Mouse (Mus musculus) heart, adult 2 months (tissue): ENCODE results near the gene Gm11084. TPM values are rescaled to one million over a fixed set of nuclear protein-coding genes. Genes with fewer than 3 reads are reported as not detected.

ENCODE experiments used
- DNase-seq, 2 experiments: peaks; one replicate each; pipeline ENCODE4 v3.0.0; 2021
- H3K27ac ChIP-seq: fragments of 200-600 bp; 2 replicates; pipeline ENCODE4 v1.8.1; 2022
- H3K27me3 ChIP-seq: fragments of 200-500 bp; 2 replicates; pipeline ENCODE4 v1.6.1; 2012; ENCODE audit warnings: mild to moderate bottlenecking, low read length, inconsistent platforms, mixed read lengths; ENCODE audit not compliant: control insufficient read depth, insufficient read depth
- H3K36me3 ChIP-seq: fragments of 200-500 bp; 2 replicates; pipeline ENCODE4 v1.6.1; 2012; ENCODE audit warnings: low read length, inconsistent platforms; ENCODE audit not compliant: control insufficient read depth, insufficient read depth
- H3K4me1 ChIP-seq: fragments of 200-500 bp; 2 replicates; pipeline ENCODE4 v1.6.1; 2011; ENCODE audit warnings: low read length; ENCODE audit not compliant: control insufficient read depth, insufficient read depth
- H3K4me3 ChIP-seq: fragments of 200-600 bp; 2 replicates; pipeline ENCODE4 v1.8.1; 2022
- H3K79me2 ChIP-seq: fragments of 200-500 bp; replicated peaks from 2 replicates; pipeline ENCODE4 v1.6.1; 2012; ENCODE audit warnings: mild to moderate bottlenecking, inconsistent platforms, low read length, moderate library complexity, mixed read lengths; ENCODE audit not compliant: control insufficient read depth, insufficient read depth
- H3K9ac ChIP-seq: fragments of 200-500 bp; 2 replicates; pipeline ENCODE4 v1.6.1; 2012; ENCODE audit warnings: low read depth, mild to moderate bottlenecking, control low read depth, inconsistent platforms, low read length, mixed read lengths
- CTCF ChIP-seq: fragments of 200-600 bp; IDR thresholded peaks from 2 replicates; pipeline ENCODE4 v1.8.1; 2022; ENCODE audit warnings: antibody characterized with exemption, mild to moderate bottlenecking, moderate library complexity
- EP300 ChIP-seq: fragments of 200-500 bp; IDR thresholded peaks from 2 replicates; pipeline ENCODE4 v1.6.1; 2011; ENCODE audit warnings: low read depth, low read length, control low read depth; ENCODE audit not compliant: insufficient read depth
- POLR2A ChIP-seq: fragments of 200-500 bp; IDR thresholded peaks from 2 replicates; pipeline ENCODE4 v1.6.1; 2011; ENCODE audit warnings: mild to moderate bottlenecking, low read depth, low read length, control low read depth; ENCODE audit not compliant: insufficient read depth
- WGBS: fragments of 180-500 bp; shearing (Covaris S2); methylation state at CpG from one replicate; pipeline ENCODE4 v1.1.7; 2018; 5-methylcytosine and 5-hydroxymethylcytosine counted together
- intact Hi-C: fragments of 180-260 bp; cut with DNase I; formaldehyde crosslinking; loops from one replicate; pipeline ENCODE4 v1.15.1; 2025
- polyA plus RNA-seq: library from polyadenylated mRNA; depleted of rRNA; stranded (reverse); fragments of >200 nt; gene quantifications from 2 replicates; pipeline ENCODE4 v1.2.3, GENCODE M21; 2012
- total RNA-seq, 2 experiments: library from RNA; stranded (reverse); gene quantifications; 2 replicates each; pipeline ENCODE4 v1.2.3; 2021

Gene Gm11084
- total and polyA plus RNA-seq, 3 experiments = not detected

- no peak for DNase-seq
- Histone ChIP-seq H3K27me3 (no peaks in the 10 kb centered on the region), H3K9ac (no peak overlapping the region), H3K4me1 (peaks cover 4% of the 10 kb centered on the region), H3K27ac (no peak overlapping the region), H3K79me2 (no peaks in the 10 kb centered on the region), H3K4me3 (no peak overlapping the region), H3K36me3 (no peaks in the 10 kb centered on the region)
- TF ChIP-seq POLR2A (no peak), CTCF (no peak), EP300 (no peak)
- 67% methylated on average over 1 of the region's 1 CpGs for WGBS
- intact Hi-C loops = no loop called here
Measured at GRCm38 (mm10) chr2:72985516-72985915, 1.0 kb downstream of the Gm11084 start.

GRCm38 (mm10) chr2:72984806-72985205 lies 1.7 kb downstream of the Gm11084 start:
- no peak overlapping the region for H3K9ac ChIP-seq
- intact Hi-C loops = no loop called here
- H3K36me3 ChIP-seq = no peaks in the 10 kb centered on the region
- 67% methylated on average over 4 of the region's 4 CpGs for WGBS
- H3K79me2 ChIP-seq = no peaks in the 10 kb centered on the region
- H3K27ac ChIP-seq = no peak overlapping the region; the same call in 1 of the 2 replicates
- H3K4me1 ChIP-seq = peaks cover 4% of the 10 kb centered on the region
- DNase-seq = no peak
- no peaks in the 10 kb centered on the region for H3K27me3 ChIP-seq
- TF ChIP-seq POLR2A = no peak
- no peak for TF ChIP-seq EP300
- no peak for TF ChIP-seq CTCF
- H3K4me3 ChIP-seq = no peak overlapping the region

- TF ChIP-seq EP300 = no peak
- no peak for TF ChIP-seq POLR2A
- TF ChIP-seq CTCF = no peak
- H3K4me1 ChIP-seq = peaks cover 4% of the 10 kb centered on the region
- H3K4me3 ChIP-seq = no peak overlapping the region
- intact Hi-C loops = no loop called here
- H3K79me2 ChIP-seq = no peaks in the 10 kb centered on the region
- no peaks in the 10 kb centered on the region for H3K27me3 ChIP-seq
- no peak for DNase-seq
- no peak overlapping the region for H3K9ac ChIP-seq
- H3K27ac ChIP-seq = no peak overlapping the region; the same call in none of the 2 replicates
- H3K36me3 ChIP-seq = no peaks in the 10 kb centered on the region
- WGBS = 62% methylated on average over 3 of the region's 3 CpGs
Measured at GRCm38 (mm10) chr2:72983211-72983610, 3.3 kb downstream of the Gm11084 start.

- no peak for TF ChIP-seq EP300
- TF ChIP-seq POLR2A = no peak
- TF ChIP-seq CTCF = no peak
- Histone ChIP-seq H3K36me3 (peaks cover 4% of the 10 kb centered on the region), H3K9ac (no peak overlapping the region), H3K79me2 (no peaks in the 10 kb centered on the region), H3K4me3 (no peak overlapping the region), H3K27me3 (no peaks in the 10 kb centered on the region), H3K27ac (no peak overlapping the region; the same call in 1 of the 2 replicates), H3K4me1 (peaks cover 5% of the 10 kb centered on the region)
- 82% methylated on average over 7 of the region's 7 CpGs for WGBS
- DNase-seq = no peak
- intact Hi-C loops = no loop called here
Measured at GRCm38 (mm10) chr2:72982110-72982785, 4.3 kb downstream of the Gm11084 start.

- no peak for DNase-seq
- Histone ChIP-seq H3K9ac (no peak overlapping the region), H3K27ac (peak overlapping the region; percentile 100), H3K27me3 (no peaks in the 10 kb centered on the region), H3K36me3 (peaks cover 9% of the 10 kb centered on the region), H3K79me2 (no peaks in the 10 kb centered on the region), H3K4me3 (peak overlapping the region; percentile 98), H3K4me1 (peaks cover 7% of the 10 kb centered on the region)
- TF ChIP-seq CTCF = no peak
- intact Hi-C loops = loop anchor here (2.0 kb wide), 1 partner anchor 21 kb away; no protein-coding TSS in a partner anchor
- 68% methylated on average over 9 of the region's 9 CpGs for WGBS
Measured at GRCm38 (mm10) chr2:72981441-72982109, 4.9 kb downstream of the Gm11084 start.

- no peak for DNase-seq
- TF ChIP-seq EP300 = no peak
- no peak for TF ChIP-seq CTCF
- TF ChIP-seq POLR2A = no peak
- H3K9ac ChIP-seq = peak overlapping the region; percentile 99
- no peaks in the 10 kb centered on the region for H3K27me3 ChIP-seq
- H3K4me3 ChIP-seq = peak overlapping the region; percentile 98
- peaks cover under 1% of the 10 kb centered on the region; the same call in 1 of the 2 replicates for H3K79me2 ChIP-seq
- intact Hi-C loops = loop anchor here (2.0 kb wide), 1 partner anchor 22 kb away; no protein-coding TSS in a partner anchor
- peak overlapping the region; percentile 100 for H3K27ac ChIP-seq
- 4% methylated on average over 3 of the region's 3 CpGs for WGBS
- peaks cover 13% of the 10 kb centered on the region for H3K36me3 ChIP-seq
- H3K4me1 ChIP-seq = peaks cover 9% of the 10 kb centered on the region
Measured at GRCm38 (mm10) chr2:72981075-72981420, 5.5 kb downstream of the Gm11084 start.
